Mouse (Mus musculus): Measurements from ENCODE around the gene Epha4. TPM values are rescaled to one million over a fixed set of nuclear protein-coding genes. Genes with fewer than 3 reads are reported as not detected.

The Epha4 gene
- polyA plus RNA-seq, 1 experiment, result 3.9 TPM

DNA sequence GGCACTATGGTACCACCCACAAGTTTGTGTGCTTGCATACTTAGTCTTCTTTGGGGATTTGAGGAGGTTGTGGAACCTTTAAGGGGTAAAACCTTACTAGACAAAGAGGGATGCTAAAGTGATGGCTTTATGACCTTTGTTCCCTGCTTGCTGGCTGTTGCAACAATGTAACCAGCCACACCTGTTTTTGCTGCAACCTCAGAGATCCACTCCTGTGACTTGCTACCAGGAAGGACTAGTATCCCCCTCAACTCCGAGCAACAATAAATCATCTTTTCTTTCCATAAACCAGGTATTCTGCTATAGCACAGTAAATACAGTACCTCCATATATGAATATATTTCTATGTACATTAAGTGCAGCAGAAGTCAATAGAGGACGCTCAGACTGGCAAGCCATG is 82.4 kb downstream of the Epha4 start:
- Histone ChIP-seq H3K27me3 (ENCODE audit: control insufficient read depth, insufficient read depth, low read length) (no peaks in the 10 kb centered on the region), H3K27ac (ENCODE audit: control insufficient read depth, insufficient read depth, low read length) (no peak overlapping the region), H3K36me3 (ENCODE audit: control insufficient read depth, insufficient read depth, low read length) (no peaks in the 10 kb centered on the region), H3K4me3 (ENCODE audit: control insufficient read depth, insufficient read depth, low read length) (no peak overlapping the region), H3K4me1 (replicated peaks; ENCODE audit: control insufficient read depth, insufficient read depth, low read length) (no peaks in the 10 kb centered on the region)
- TF ChIP-seq CTCF (IDR thresholded peaks at IDR 0.05; ENCODE audit: borderline replicate concordance, control insufficient read depth, extremely low read depth, insufficient read depth, low read length, poor library complexity), result no peak
- no peak for TF ChIP-seq POLR2A (IDR thresholded peaks at IDR 0.05; ENCODE audit: control insufficient read depth, extremely low read depth, insufficient read depth, low read length, poor library complexity)
- no peak for DNase-seq
- 100% methylated on average over 2 of the region's 2 CpGs for WGBS

DNA sequence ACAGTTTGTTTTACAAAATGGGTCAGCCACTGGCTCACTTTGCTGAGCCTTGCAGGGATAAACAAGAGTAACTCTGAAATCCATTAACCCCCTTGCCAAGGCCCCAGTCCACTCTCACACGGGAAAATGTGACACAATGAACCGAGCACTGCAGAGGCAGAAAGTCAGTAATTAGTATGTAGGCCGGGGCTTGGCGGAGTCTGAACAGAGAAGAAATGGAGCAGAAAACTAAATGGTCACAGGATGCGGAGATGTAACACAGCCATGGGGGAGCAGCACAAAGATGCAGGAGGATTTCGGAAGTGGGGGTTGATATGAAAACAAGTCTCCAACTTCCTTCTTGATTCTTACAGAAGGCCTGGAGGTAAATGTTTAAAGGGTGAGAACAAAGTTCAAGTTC is 85.7 kb downstream of the Epha4 start:
- no peaks in the 10 kb centered on the region for H3K27me3 ChIP-seq (ENCODE audit: control insufficient read depth, insufficient read depth, low read length)
- TF ChIP-seq POLR2A (IDR thresholded peaks at IDR 0.05; ENCODE audit: control insufficient read depth, extremely low read depth, insufficient read depth, low read length, poor library complexity) (no peak), CTCF (IDR thresholded peaks at IDR 0.05; ENCODE audit: borderline replicate concordance, control insufficient read depth, extremely low read depth, insufficient read depth, low read length, poor library complexity) (no peak)
- H3K27ac ChIP-seq (ENCODE audit: control insufficient read depth, insufficient read depth, low read length), result no peak overlapping the region
- no peaks in the 10 kb centered on the region for H3K36me3 ChIP-seq (ENCODE audit: control insufficient read depth, insufficient read depth, low read length)
- WGBS, result 95% methylated on average over 6 of the region's 6 CpGs
- no peaks in the 10 kb centered on the region for H3K4me1 ChIP-seq (replicated peaks; ENCODE audit: control insufficient read depth, insufficient read depth, low read length)
- DNase-seq, result no peak
- H3K4me3 ChIP-seq (ENCODE audit: control insufficient read depth, insufficient read depth, low read length), result no peak overlapping the region

DNA sequence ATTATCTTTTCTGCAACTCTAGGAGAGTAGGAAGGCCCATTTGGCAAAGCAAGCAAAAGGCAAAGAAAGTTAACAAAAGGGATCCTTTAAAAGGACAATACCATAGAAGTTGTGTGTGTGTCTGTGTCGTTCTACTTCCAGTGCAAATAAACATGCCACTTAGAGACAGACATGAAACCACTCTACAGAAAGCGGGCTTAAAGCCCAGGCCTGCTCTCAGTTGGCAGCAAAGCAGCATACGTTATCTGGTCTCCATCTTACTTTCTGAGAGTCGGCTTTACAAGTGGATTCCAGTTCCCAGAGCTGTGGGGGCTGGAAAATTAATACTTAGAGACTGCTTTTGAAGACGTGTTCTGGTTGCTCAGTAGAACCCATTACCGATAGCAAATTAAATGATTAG is 87.9 kb downstream of the Epha4 start:
- no peaks in the 10 kb centered on the region for H3K4me1 ChIP-seq (replicated peaks; ENCODE audit: control insufficient read depth, insufficient read depth, low read length)
- no peak overlapping the region for H3K4me3 ChIP-seq (ENCODE audit: control insufficient read depth, insufficient read depth, low read length)
- H3K36me3 ChIP-seq (ENCODE audit: control insufficient read depth, insufficient read depth, low read length), result no peaks in the 10 kb centered on the region
- DNase-seq, result no peak
- no peaks in the 10 kb centered on the region for H3K27me3 ChIP-seq (ENCODE audit: control insufficient read depth, insufficient read depth, low read length)
- H3K27ac ChIP-seq (ENCODE audit: control insufficient read depth, insufficient read depth, low read length), result no peak overlapping the region
- 89% methylated on average over 6 of the region's 6 CpGs for WGBS
- no peak for TF ChIP-seq CTCF (IDR thresholded peaks at IDR 0.05; ENCODE audit: borderline replicate concordance, control insufficient read depth, extremely low read depth, insufficient read depth, low read length, poor library complexity)
- TF ChIP-seq POLR2A (IDR thresholded peaks at IDR 0.05; ENCODE audit: control insufficient read depth, extremely low read depth, insufficient read depth, low read length, poor library complexity), result no peak

DNA sequence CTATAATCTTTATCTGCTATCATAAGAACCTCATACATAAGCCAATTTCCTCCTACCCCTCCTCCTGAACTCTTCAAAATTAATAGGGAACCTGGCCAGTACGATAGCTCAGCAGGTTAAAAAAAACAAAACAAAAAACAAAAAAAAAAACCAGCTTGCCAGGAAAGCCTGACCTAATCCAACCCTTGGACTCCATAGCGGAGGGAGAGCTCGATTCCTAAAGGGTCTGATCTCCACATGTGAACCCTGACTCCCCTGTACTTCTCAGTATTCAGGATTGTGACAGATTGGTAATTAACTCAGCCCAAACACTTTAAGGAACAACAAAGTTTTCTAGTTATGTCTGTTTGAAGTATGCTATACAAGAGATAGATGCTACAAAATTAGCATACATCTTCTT is 89.7 kb downstream of the Epha4 start:
- 93% methylated on average over 3 of the region's 3 CpGs for WGBS

DNA sequence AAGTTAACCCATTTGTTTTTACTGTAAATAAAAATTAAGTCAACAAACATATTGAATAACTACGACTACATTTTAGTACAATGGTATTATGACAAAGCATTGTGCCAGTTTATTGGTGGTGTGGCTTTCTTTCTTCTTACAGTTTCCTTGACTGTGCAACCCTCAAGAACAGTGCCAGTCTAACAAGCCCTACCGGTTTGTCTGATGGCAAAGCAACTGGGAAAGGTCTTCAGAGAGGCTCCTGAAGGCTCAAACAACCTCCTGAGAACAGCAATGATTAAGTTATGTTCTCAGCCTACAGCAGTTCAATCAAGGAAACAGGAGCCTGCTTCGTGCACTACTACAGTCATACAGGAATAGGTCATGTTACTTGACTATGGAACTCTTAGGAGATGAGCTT is 93.8 kb downstream of the Epha4 start:
- WGBS, result 88% methylated on average over 3 of the region's 3 CpGs
- H3K27me3 ChIP-seq (ENCODE audit: control insufficient read depth, insufficient read depth, low read length), result no peaks in the 10 kb centered on the region
- TF ChIP-seq POLR2A (IDR thresholded peaks at IDR 0.05; ENCODE audit: control insufficient read depth, extremely low read depth, insufficient read depth, low read length, poor library complexity) (no peak), CTCF (IDR thresholded peaks at IDR 0.05; ENCODE audit: borderline replicate concordance, control insufficient read depth, extremely low read depth, insufficient read depth, low read length, poor library complexity) (no peak)

More for the DNA sequence above, 89.7 kb downstream of the Epha4 start:
- no peak overlapping the region for H3K4me3 ChIP-seq (ENCODE audit: control insufficient read depth, insufficient read depth, low read length)
- TF ChIP-seq CTCF (IDR thresholded peaks at IDR 0.05; ENCODE audit: borderline replicate concordance, control insufficient read depth, extremely low read depth, insufficient read depth, low read length, poor library complexity), result no peak
- no peak for TF ChIP-seq POLR2A (IDR thresholded peaks at IDR 0.05; ENCODE audit: control insufficient read depth, extremely low read depth, insufficient read depth, low read length, poor library complexity)
- DNase-seq, result no peak
- H3K4me1 ChIP-seq (replicated peaks; ENCODE audit: control insufficient read depth, insufficient read depth, low read length), result no peaks in the 10 kb centered on the region
- H3K27ac ChIP-seq (ENCODE audit: control insufficient read depth, insufficient read depth, low read length), result no peak overlapping the region
- H3K27me3 ChIP-seq (ENCODE audit: control insufficient read depth, insufficient read depth, low read length), result no peaks in the 10 kb centered on the region
- H3K36me3 ChIP-seq (ENCODE audit: control insufficient read depth, insufficient read depth, low read length), result no peaks in the 10 kb centered on the region

DNA sequence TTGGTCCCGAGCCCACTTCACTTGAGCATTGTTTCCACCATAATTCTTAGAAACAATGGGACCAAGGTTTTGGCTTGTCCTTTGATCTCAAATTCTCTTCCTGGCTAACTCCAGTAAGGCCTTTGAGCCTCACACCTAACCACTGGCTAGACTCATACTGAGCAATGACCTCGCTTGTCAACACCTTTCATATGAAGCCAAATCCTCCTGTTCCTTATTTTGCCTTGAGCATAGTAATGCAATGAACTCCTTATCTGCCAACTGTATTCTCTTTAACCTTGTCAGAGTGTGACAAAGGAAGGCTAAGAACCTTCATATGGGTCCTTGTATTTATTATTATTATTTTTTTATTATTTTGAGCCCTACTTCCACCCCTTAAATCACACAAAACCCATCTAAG is 94.5 kb downstream of the Epha4 start:
- Histone ChIP-seq H3K27ac (ENCODE audit: control insufficient read depth, insufficient read depth, low read length) (no peak overlapping the region), H3K4me3 (ENCODE audit: control insufficient read depth, insufficient read depth, low read length) (no peak overlapping the region), H3K36me3 (ENCODE audit: control insufficient read depth, insufficient read depth, low read length) (no peaks in the 10 kb centered on the region), H3K27me3 (ENCODE audit: control insufficient read depth, insufficient read depth, low read length) (no peaks in the 10 kb centered on the region), H3K4me1 (replicated peaks; ENCODE audit: control insufficient read depth, insufficient read depth, low read length) (no peaks in the 10 kb centered on the region)
- WGBS, result 86% methylated on average over 2 of the region's 2 CpGs
- no peak for TF ChIP-seq POLR2A (IDR thresholded peaks at IDR 0.05; ENCODE audit: control insufficient read depth, extremely low read depth, insufficient read depth, low read length, poor library complexity)
- no peak for DNase-seq

More for the DNA sequence above, 93.8 kb downstream of the Epha4 start:
- Histone ChIP-seq H3K36me3 (ENCODE audit: control insufficient read depth, insufficient read depth, low read length) (no peaks in the 10 kb centered on the region), H3K4me1 (replicated peaks; ENCODE audit: control insufficient read depth, insufficient read depth, low read length) (no peaks in the 10 kb centered on the region), H3K27ac (ENCODE audit: control insufficient read depth, insufficient read depth, low read length) (no peak overlapping the region), H3K4me3 (ENCODE audit: control insufficient read depth, insufficient read depth, low read length) (no peak overlapping the region)
- DNase-seq, result no peak

DNA sequence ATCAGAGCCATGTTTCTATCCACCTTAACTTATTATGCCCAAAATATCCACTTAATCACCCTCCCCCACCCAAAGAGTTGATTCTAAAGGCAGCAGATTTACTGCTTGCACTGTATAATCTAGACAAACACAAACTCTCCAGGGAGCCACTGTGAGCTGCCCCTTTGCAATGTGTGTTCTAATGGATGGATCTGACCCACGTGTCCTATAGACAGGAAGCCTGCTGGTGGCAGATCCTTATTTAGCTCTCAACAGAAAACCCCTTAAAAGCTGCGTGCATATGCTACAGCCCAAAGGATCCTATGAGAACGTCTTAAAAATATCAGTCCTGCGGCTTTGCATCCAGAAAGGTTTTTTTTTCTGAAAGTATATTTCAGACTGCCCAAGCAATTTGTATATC is 98.0 kb downstream of the Epha4 start:
- WGBS, result 32% methylated on average over 4 of the region's 4 CpGs
- H3K36me3 ChIP-seq (ENCODE audit: control insufficient read depth, insufficient read depth, low read length), result no peaks in the 10 kb centered on the region
- H3K4me1 ChIP-seq (replicated peaks; ENCODE audit: control insufficient read depth, insufficient read depth, low read length), result no peaks in the 10 kb centered on the region
- H3K27ac ChIP-seq (ENCODE audit: control insufficient read depth, insufficient read depth, low read length), result no peak overlapping the region
- no peak overlapping the region for H3K4me3 ChIP-seq (ENCODE audit: control insufficient read depth, insufficient read depth, low read length)
- no peak for TF ChIP-seq POLR2A (IDR thresholded peaks at IDR 0.05; ENCODE audit: control insufficient read depth, extremely low read depth, insufficient read depth, low read length, poor library complexity)
- TF ChIP-seq CTCF (IDR thresholded peaks at IDR 0.05; ENCODE audit: borderline replicate concordance, control insufficient read depth, extremely low read depth, insufficient read depth, low read length, poor library complexity), result no peak
- no peaks in the 10 kb centered on the region for H3K27me3 ChIP-seq (ENCODE audit: control insufficient read depth, insufficient read depth, low read length)
- no peak for DNase-seq
